Comparison of ENCODE assay signal across 31 mouse cellular contexts in genomic region chr11:87615551-87615950, GRCm38 (mm10). TPM values are rescaled to one million over a fixed set of nuclear protein-coding genes. Genes with fewer than 3 reads are reported as not detected.
"Had no signal": no experiment of that assay in that cellular context is flagged by ENCODE, and none has a peak within 500 bp of the region (broad histone marks: within the 10 kb centered on the region; RNA-seq: fewer than 3 reads in every experiment).

No protein-coding gene starts in this region.

- H3K27ac ChIP-seq: embryonic facial prominence, embryonic 10.5 days; embryonic facial prominence, embryonic 12.5 days; embryonic facial prominence, embryonic 13.5 days; embryonic facial prominence, embryonic 15.5 days; forebrain, embryonic 10.5 days; forebrain, embryonic 12.5 days; forebrain, embryonic 13.5 days; forebrain, embryonic 15.5 days; gastrocnemius, adult 2 months; heart, adult 2 months had no signal

- DNase-seq: cerebellum, adult 2 months; cerebellum, adult 8-10 months; cerebellum, adult 9-10 months; cerebellum, adult 9-11 months; cerebellum, postnatal 10 days; cerebellum, postnatal 14 days; cerebellum, postnatal 25 days; cerebellum, postnatal 36 days; forebrain, postnatal 0 days; gastrocnemius, adult 2 months; gastrocnemius, postnatal 10 days; gastrocnemius, postnatal 14 days; gastrocnemius, postnatal 25 days; gastrocnemius, postnatal 36 days; heart, adult 11 months; heart, adult 18-20 months; heart, adult 2 months had no signal

- H3K4me3 ChIP-seq: embryonic facial prominence, embryonic 10.5 days; embryonic facial prominence, embryonic 12.5 days; embryonic facial prominence, embryonic 13.5 days; embryonic facial prominence, embryonic 15.5 days; erythroblast, embryonic 14.5 days; forebrain, embryonic 10.5 days; forebrain, embryonic 12.5 days; forebrain, embryonic 13.5 days; forebrain, embryonic 15.5 days; gastrocnemius, adult 2 months; heart, adult 2 months had no signal

RNA-seq across cellular contexts. Expression of gene Hsf5, which starts 1.4 kb away (rescaled TPM):
- total RNA-seq: common myeloid progenitor, adult 5-6 weeks; gastrocnemius, adult 18-20 months; gastrocnemius, adult 2 months; gastrocnemius, postnatal 14 days; gastrocnemius, postnatal 25 days; gastrocnemius, postnatal 36 days; granulocyte monocyte progenitor cell, adult 5-6 weeks; heart, adult 18-20 months had no signal

RNA-seq across cellular contexts. Expression of gene Gm11492, which starts 49.1 kb away (rescaled TPM):
- total RNA-seq: common myeloid progenitor, adult 5-6 weeks; forebrain, postnatal 0 days; gastrocnemius, adult 18-20 months; gastrocnemius, adult 2 months; gastrocnemius, adult 8-10 months; gastrocnemius, postnatal 10 days; gastrocnemius, postnatal 14 days; gastrocnemius, postnatal 25 days; gastrocnemius, postnatal 36 days; gastrocnemius, postnatal 4 days; granulocyte monocyte progenitor cell, adult 5-6 weeks; heart, adult 18-20 months; heart, adult 2 months had no signal
